Comparison of ENCODE assay signal across 8 mouse cellular contexts in genomic region chr7:100288622-100289021, GRCm38 (mm10). TPM values are rescaled to one million over a fixed set of nuclear protein-coding genes. Genes with fewer than 3 reads are reported as not detected.
DNase-seq lines count a peak whose midpoint lies in the region; ATAC-seq and TF ChIP-seq lines count a peak whose summit lies in the region.

No protein-coding gene starts in this region.

- no peak for DNase-seq in testis, postnatal 14 days (ENCODE audit: low spot score)
- DNase-seq in gastrocnemius, postnatal 25 days: peak; percentile 59
- DNase-seq in limb, embryonic 10.5 days (ENCODE audit: low spot score): peak; percentile 78
- no peak for DNase-seq in layer of hippocampus, postnatal 14 days (ENCODE audit: low spot score in 2 of 2)
- no peak for DNase-seq in natural killer cell, adult 2 months (ENCODE audit: low spot score in 2 of 2)
- DNase-seq in ovary, adult 18-20 months (ENCODE audit: low spot score): no peak

- no peaks in the 10 kb centered on the region for H3K27me3 ChIP-seq in testis, adult 2 months (ENCODE audit: control insufficient read depth, insufficient read depth, low read length)
- H3K27me3 ChIP-seq in limb, embryonic 10.5 days (ENCODE audit: low read depth, poor library complexity, severe bottlenecking): peaks cover 48% of the 10 kb centered on the region
- H3K27me3 ChIP-seq in midbrain, embryonic 13.5 days: peaks cover 31% of the 10 kb centered on the region

- peaks cover 17% of the 10 kb centered on the region for H3K4me1 ChIP-seq in testis, adult 2 months (ENCODE audit: control insufficient read depth, insufficient read depth, low read length)
- H3K4me1 ChIP-seq in limb, embryonic 10.5 days: peaks cover 37% of the 10 kb centered on the region
- H3K4me1 ChIP-seq in midbrain, embryonic 13.5 days (replicated peaks): peaks cover 25% of the 10 kb centered on the region

- peak; percentile 61 for ATAC-seq in midbrain, embryonic 13.5 days

- TF ChIP-seq POLR2A in testis, adult 2 months (IDR thresholded peaks at IDR 0.05; ENCODE audit: control insufficient read depth, low read depth, low read length): no peak

- H3K36me3 ChIP-seq in testis, adult 2 months (ENCODE audit: control insufficient read depth, insufficient read depth, low read length): no peaks in the 10 kb centered on the region
- no peaks in the 10 kb centered on the region for H3K36me3 ChIP-seq in limb, embryonic 10.5 days
- H3K36me3 ChIP-seq in midbrain, embryonic 13.5 days: no peaks in the 10 kb centered on the region

- 19% methylated on average over 11 of the region's 11 CpGs for WGBS in limb, embryonic 10.5 days
- WGBS in midbrain, embryonic 13.5 days: 45% methylated on average over 11 of the region's 11 CpGs

- H3K9ac ChIP-seq in midbrain, embryonic 13.5 days (replicated peaks): no peak overlapping the region

- no peak for TF ChIP-seq CTCF in testis, adult 2 months (IDR thresholded peaks at IDR 0.05; ENCODE audit: control insufficient read depth, insufficient read depth, insufficient replicate concordance, low read depth, low read length)

- H3K4me3 ChIP-seq in testis, adult 2 months (ENCODE audit: control insufficient read depth, low read depth, low read length): peak overlapping the region; percentile 4; the same call in 1 of the 2 replicates
- peak overlapping the region; percentile 26 for H3K4me3 ChIP-seq in limb, embryonic 10.5 days
- no peak overlapping the region for H3K4me3 ChIP-seq in midbrain, embryonic 13.5 days (replicated peaks)

- no peaks in the 10 kb centered on the region for H3K9me3 ChIP-seq in limb, embryonic 10.5 days (replicated peaks)
- no peaks in the 10 kb centered on the region for H3K9me3 ChIP-seq in midbrain, embryonic 13.5 days

- no peak overlapping the region for H3K27ac ChIP-seq in testis, adult 2 months (ENCODE audit: control insufficient read depth, insufficient read depth, low read depth, low read length)
- H3K27ac ChIP-seq in limb, embryonic 10.5 days: peak overlapping the region; percentile 88
- peak overlapping the region; percentile 81 for H3K27ac ChIP-seq in midbrain, embryonic 13.5 days

- H3K4me2 ChIP-seq in midbrain, embryonic 13.5 days (replicated peaks): peak overlapping the region; percentile 28

RNA-seq across cellular contexts. Expression of gene P4ha3, which starts 3.3 kb away (rescaled TPM):
- 0.23 and 1.4 TPM in 2 replicates for polyA plus RNA-seq in testis, adult 2 months (2012; rRNA removed)
- under 1 TPM; 0.61 to 0.75 TPM for total RNA-seq in gastrocnemius, postnatal 25 days (2021)
- polyA plus RNA-seq in limb, embryonic 10.5 days (2016; fragmentation: Nextera tagmentation; extraction: Ambion mirVana): 1.1 and 2.4 TPM in 2 replicates
- 3.6 and 5.5 TPM in 2 replicates for polyA plus RNA-seq in midbrain, embryonic 13.5 days (2015; fragmentation: Nextera tagmentation; extraction: Ambion mirVana)
- 1 to 10 TPM; 5.7 to 7.7 TPM for total RNA-seq in layer of hippocampus, postnatal 14 days (2021)

Comparison
In these comparisons a context has a peak if more than half of its experiments do, and no peak if none do; other contexts are left out.
1. DNase-seq: peak in gastrocnemius, postnatal 25 days (single experiment) and limb, embryonic 10.5 days (single experiment); none in testis, postnatal 14 days (single experiment), layer of hippocampus, postnatal 14 days (0 of 2), natural killer cell, adult 2 months (0 of 2) and ovary, adult 18-20 months (single experiment).